Mouse (Mus musculus) kidney, adult 2 months (tissue): ENCODE data around the gene Trp73.

ENCODE experiments used
- CTCF ChIP-seq: fragments of 200-500 bp; conservative IDR thresholded peaks from 2 replicates; pipeline ENCODE4 v1.5.1; 2011; ENCODE audit warnings: low read depth, mild to moderate bottlenecking, control low read depth, low read length, moderate library complexity, mixed read lengths; ENCODE audit not compliant: insufficient read depth, insufficient read length
- POLR2A ChIP-seq: fragments of 200-500 bp; IDR thresholded peaks from one replicate; pipeline ENCODE4 v1.6.1; 2011; ENCODE audit warnings: low read depth, low read length, control low read depth

DNA sequence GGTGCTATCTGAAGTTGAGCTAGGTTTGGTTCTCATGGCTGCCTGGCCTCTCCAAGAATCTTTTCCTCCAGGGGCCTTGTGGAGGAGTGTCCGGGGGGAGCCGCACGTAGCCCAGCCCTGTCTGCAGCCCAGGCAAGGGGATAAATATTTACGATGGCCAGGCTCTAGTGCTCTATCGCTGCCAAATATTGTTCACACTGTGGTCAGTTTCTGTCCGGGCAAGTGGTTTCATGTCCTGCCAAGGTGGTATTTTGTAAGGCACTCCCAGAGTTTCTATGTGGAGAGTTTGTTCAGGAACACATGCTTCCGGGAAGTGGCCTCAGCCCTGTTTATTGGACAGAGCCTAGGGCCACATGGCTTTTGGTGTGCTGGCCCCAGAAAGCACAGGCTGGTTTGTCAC lies 41.0 kb upstream of the Trp73 start:
- TF ChIP-seq CTCF, result no peak
- no peak for TF ChIP-seq POLR2A
